Mouse (Mus musculus) heart, adult 18-20 months (tissue): Measurements from ENCODE around the gene Rgl1. TPM values are rescaled to one million over a fixed set of nuclear protein-coding genes. Genes with fewer than 3 reads are reported as not detected.

Experiments used
- DNase-seq, 2 experiments: peaks; one replicate each; pipeline ENCODE4 v3.0.0; 2021 to 2022; ENCODE audit warnings: mixed read lengths in 1 of 2
- total RNA-seq, 2 experiments: library from RNA; stranded (reverse); gene quantifications; 2 replicates each; pipeline ENCODE4 v1.2.3; 2021

Gene Rgl1
- total RNA-seq, 2 experiments from 2014 or later, result 23.5 to 25.8 TPM

DNA sequence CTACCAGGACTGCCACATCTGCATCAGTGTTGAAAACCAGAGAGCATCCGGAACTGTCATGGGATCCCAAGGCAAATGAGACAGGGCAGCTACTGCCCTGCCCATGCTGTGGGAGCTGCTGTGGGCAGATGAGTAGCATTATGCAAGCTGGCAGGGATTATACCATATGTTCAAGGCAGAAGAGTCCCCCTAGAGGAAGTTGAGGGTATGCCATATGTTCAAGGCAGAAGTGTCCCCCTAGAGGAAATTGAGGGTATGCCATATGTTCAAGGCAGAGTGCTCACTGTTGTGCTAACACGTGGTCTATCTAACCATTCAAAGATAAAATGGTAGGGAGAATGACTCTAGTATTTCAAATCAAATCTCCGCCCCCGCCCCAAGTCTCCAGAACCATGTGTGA lies 254.9 kb downstream of the Rgl1 start:
- DNase-seq, result peak; percentile 41 to 49

GRCm38 (mm10) chr1:152508481-152509220 lies 257.5 kb downstream of the Rgl1 start:
- DNase-seq, result no peak

GRCm38 (mm10) chr1:152506726-152507125 lies 259.4 kb downstream of the Rgl1 start:
- DNase-seq, result no peak

DNA sequence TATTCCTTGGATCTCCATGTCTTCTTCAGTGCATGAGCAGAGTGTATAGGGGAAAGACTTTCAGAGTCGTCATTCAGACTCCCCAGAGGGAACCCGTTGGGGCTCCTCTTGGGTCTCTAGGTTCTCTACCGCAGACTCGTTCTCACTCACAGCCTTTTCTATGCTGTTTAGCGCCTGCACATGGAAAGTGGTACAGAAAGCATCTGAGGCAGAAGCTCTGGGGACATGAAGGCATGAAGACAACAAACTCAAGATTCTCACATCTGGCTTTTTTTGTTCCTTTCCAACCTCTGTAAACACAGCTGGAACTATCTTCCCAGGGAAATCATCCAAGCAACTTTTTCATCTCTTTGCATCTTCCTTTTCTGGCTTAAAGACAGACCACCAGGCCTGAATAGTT lies 260.0 kb downstream of the Rgl1 start:
- no peak for DNase-seq

GRCm38 (mm10) chr1:152499802-152500201 lies 266.3 kb downstream of the Rgl1 start:
- peak in 1 of 2 experiments; percentile 74 for DNase-seq

DNA sequence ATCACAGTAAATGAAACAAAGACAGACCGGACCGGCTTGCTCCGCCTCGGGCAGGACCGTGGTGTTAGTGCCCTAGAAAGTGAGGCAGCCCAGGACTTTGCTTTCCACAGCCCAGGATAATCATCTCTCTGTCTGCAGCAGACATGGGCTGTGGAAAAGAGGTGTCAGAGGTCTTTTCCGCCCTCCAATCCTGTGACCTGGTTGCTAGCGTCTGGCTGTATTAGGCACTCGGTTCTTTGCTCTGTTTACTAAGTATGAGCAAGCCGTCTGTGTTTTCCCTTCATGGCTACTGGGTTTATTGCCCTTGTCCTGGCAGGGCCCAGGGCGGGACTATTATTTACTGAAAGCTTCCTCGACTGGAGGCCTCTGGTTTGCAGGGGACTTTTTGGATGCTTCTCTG lies 268.6 kb downstream of the Rgl1 start:
- peak; percentile 56 to 60 for DNase-seq

DNA sequence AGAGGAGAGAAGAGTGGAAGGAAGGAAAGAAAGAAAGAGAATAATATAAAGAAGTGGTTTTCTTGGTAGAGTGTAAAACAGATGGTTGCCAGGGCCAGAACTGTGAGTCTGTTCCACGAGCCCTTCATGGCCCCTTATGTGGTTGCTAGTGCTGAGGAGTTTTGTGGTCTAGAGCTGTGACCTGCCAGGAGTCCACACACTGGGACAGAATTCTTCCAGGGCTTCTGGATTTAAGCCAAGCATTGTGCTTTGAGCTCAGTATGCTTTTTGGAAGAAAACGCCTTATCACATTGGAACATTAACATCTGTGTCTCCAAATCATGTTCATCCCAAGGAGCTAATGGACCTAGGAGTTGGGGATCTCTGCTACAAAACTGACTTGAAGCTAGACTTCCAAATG lies 269.3 kb downstream of the Rgl1 start:
- peak; percentile 45 to 49 for DNase-seq

- no peak for DNase-seq
Measured at GRCm38 (mm10) chr1:152492258-152492657, 273.9 kb downstream of the Rgl1 start.

- DNase-seq, result no peak
Measured at GRCm38 (mm10) chr1:152490842-152491241, 275.3 kb downstream of the Rgl1 start.

GRCm38 (mm10) chr1:152476126-152476525 lies 290.0 kb downstream of the Rgl1 start:
- peak; percentile 41 to 61 for DNase-seq

DNA sequence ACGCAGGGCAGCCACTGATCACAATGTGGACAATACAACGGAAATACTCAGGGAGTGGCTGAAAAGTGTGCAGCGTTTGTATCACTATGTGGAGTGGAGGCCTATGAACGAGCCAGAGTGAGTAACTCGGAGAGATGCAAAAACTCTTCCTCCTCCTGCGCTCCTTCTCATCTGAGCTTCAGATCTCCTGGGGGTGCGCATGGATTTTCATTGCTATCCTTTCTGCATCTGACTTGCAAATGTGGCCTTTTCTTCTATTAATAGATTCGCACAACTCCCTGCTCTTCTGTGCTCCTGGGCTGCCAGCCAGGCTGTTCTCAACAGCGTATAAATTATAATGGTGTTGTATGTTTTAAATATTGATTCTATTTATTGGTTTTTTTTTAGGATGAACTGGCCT lies 297.7 kb downstream of the Rgl1 start:
- no peak for DNase-seq

Other genes starting within 250 kb of the Rgl1 start
- not detected for gene Apobec4, start 15.8 kb downstream of the Rgl1 start, total RNA-seq
- gene Arpc5, start 191 bp upstream of the Rgl1 start, total RNA-seq, result 10 to 100 TPM; 26.2 to 29.7 TPM
- gene Ncf2, start 33.8 kb upstream of the Rgl1 start, total RNA-seq, result 1 to 10 TPM; 3.4 to 5.6 TPM
- gene Smg7, start 136.3 kb upstream of the Rgl1 start, total RNA-seq, result 10 to 100 TPM; 42.2 to 43.1 TPM
- under 1 TPM; 0.27 to 0.51 TPM for gene Nmnat2, start 188.6 kb upstream of the Rgl1 start, total RNA-seq